Mouse (Mus musculus) midbrain, embryonic 14.5 days (tissue): ENCODE measurements at regions not wholly inside any gene's neighbourhood (a gene's known extent, or its start where the extent isn't known, plus 50 kb on each side); places are given as distances from the start of the nearest gene placed in this dataset.

ENCODE experiments used
- ATAC-seq: fragments of 200-750 bp; cut with Nextera tagmentation; 2 replicates; pipeline ENCODE4 v1.8.0; 2017; ENCODE audit warnings: moderate number of reproducible peaks, moderate library complexity; ENCODE audit not compliant: low FRiP score, low TSS enrichment
- DNase-seq: peaks from one replicate; pipeline ENCODE4 v3.0.0-alpha.2; 2015
- H3K27ac ChIP-seq: fragments of 300-500 bp; sonication (generic); replicated peaks from 2 replicates; pipeline ENCODE4 v1.5.1; 2014; ENCODE audit warnings: mild to moderate bottlenecking, low read depth, low read length, moderate library complexity
- H3K27me3 ChIP-seq: fragments of 300-500 bp; sonication (generic); 2 replicates; pipeline ENCODE4 v1.6.1; 2014; ENCODE audit warnings: low read length, control low read depth, mixed read lengths; ENCODE audit not compliant: control insufficient read depth, insufficient read depth
- H3K36me3 ChIP-seq: fragments of 300-500 bp; sonication (generic); 2 replicates; pipeline ENCODE4 v1.6.1; 2014; ENCODE audit warnings: low read length, control low read depth; ENCODE audit not compliant: control insufficient read depth, insufficient read depth
- H3K4me1 ChIP-seq: fragments of 300-500 bp; sonication (generic); 2 replicates; pipeline ENCODE4 v1.6.1; 2014; ENCODE audit warnings: mild to moderate bottlenecking, antibody characterized with exemption, low read length, control low read depth; ENCODE audit not compliant: control insufficient read depth, insufficient read depth
- H3K4me2 ChIP-seq: fragments of 300-500 bp; sonication (generic); 2 replicates; pipeline ENCODE4 v1.6.1; 2014; ENCODE audit warnings: mild to moderate bottlenecking, low read length, moderate library complexity
- H3K4me3 ChIP-seq: fragments of 300-500 bp; sonication (generic); replicated peaks from 2 replicates; pipeline ENCODE4 v1.5.1; 2014; ENCODE audit warnings: low read depth, low read length
- H3K9ac ChIP-seq: fragments of 300-500 bp; sonication (generic); replicated peaks from 2 replicates; pipeline ENCODE4 v1.6.1; 2014; ENCODE audit warnings: mild to moderate bottlenecking, low read length, moderate library complexity
- H3K9me3 ChIP-seq: fragments of 300-500 bp; sonication (generic); 2 replicates; pipeline ENCODE4 v1.6.1; 2016; ENCODE audit warnings: low read length, control low read depth, mixed read lengths; ENCODE audit not compliant: control insufficient read depth
- WGBS: fragments of 180-500 bp; shearing (Covaris S2); extraction: QIAGEN DNeasy Blood & Tissue Kit; methylation state at CpG from one replicate; pipeline ENCODE4 v1.1.7; 2014; 5-methylcytosine and 5-hydroxymethylcytosine counted together

DNA sequence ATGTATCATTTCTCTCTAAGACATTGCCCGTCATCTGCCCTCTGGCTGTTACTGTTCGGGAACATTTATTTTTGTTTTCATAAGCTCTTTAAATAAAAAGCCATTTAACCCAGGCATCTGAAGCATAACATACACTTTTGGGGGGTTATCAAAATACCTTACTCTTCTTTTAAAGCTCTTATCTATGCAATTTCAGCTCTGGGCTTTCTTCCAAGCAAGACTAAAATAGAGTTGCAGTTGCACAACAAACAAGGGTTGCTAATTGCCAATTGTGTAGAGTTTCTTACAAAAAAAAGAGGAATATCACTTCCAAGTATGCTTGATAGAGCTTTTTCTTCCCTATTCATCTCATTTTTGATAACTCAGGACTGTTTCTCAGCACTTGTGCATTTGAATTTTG is 277.6 kb downstream of the Cdh9 start:
- WGBS: 81% methylated on average over 2 of the region's 2 CpGs
- no peak overlapping the region for H3K27ac ChIP-seq
- no peak overlapping the region for H3K4me2 ChIP-seq
- no peaks in the 10 kb centered on the region for H3K27me3 ChIP-seq
- no peaks in the 10 kb centered on the region for H3K9me3 ChIP-seq
- ATAC-seq: no peak
- no peaks in the 10 kb centered on the region for H3K36me3 ChIP-seq
- no peaks in the 10 kb centered on the region for H3K4me1 ChIP-seq
- no peak for DNase-seq
- H3K9ac ChIP-seq: no peak overlapping the region
- H3K4me3 ChIP-seq: no peak overlapping the region

DNA sequence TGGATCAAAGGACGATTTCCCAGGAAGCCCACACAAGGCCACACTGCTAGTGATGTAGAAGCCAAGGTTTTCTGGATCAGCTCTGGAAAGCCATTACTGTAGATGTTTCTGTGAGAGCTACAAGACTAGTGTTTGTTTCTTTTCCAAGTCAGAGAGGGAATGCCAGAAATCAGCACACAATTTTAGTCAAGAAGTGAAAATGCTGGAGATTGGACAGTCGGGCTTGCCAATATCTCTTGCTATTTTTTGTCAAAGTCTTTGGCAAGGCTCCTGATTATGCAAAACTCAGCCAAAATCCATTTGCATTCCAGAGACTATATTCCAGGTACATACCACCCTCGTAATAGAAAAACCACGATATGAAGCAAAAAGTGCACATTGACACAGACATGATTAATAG is 279.3 kb downstream of the Cdh9 start:
- Histone ChIP-seq H3K9ac (no peak overlapping the region), H3K9me3 (no peaks in the 10 kb centered on the region), H3K4me3 (no peak overlapping the region), H3K27me3 (no peaks in the 10 kb centered on the region), H3K4me1 (no peaks in the 10 kb centered on the region), H3K4me2 (no peak overlapping the region), H3K36me3 (no peaks in the 10 kb centered on the region), H3K27ac (no peak overlapping the region)
- 94% methylated on average over 4 of the region's 4 CpGs for WGBS
- ATAC-seq (no peak), DNase-seq (no peak)

DNA sequence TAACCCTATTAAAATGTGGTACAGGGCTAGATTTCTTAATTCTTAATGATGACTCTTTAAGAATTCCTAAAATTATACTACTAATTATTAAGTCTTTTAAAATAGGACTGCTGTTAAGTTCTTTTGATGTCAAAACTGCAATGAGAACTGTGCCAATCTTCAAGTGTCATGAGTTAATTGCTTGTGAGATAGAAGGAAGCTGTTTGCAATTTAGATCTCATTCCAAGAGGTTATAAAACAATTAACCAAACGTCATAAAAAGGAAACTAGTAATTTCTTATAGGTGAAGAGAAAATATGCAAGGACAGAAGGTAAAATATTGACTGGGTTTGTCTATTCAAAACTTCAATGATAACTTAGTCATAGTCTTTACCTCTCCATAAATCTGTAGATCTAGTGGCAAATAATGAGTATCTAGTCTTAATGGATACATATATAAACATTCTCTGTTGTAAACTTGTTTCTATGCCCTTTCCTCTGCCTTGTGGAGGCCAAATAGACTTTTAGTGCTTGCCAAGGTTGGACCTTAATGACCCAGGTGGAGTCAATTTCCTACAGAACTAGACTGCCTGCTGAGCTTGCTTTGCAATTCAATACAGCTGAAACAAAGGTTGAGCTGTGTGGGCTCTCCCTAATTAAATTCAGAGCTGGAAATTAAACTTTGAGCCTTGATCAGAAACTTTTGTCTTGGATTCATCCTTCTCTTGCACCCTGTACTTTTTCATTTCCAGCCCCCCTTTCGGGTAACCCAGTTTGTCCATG is 320.5 kb downstream of the Cdh9 start:
- no peak for ATAC-seq
- Histone ChIP-seq H3K36me3 (no peaks in the 10 kb centered on the region), H3K9ac (no peak overlapping the region), H3K27me3 (no peaks in the 10 kb centered on the region), H3K27ac (no peak overlapping the region), H3K4me3 (no peak overlapping the region), H3K4me2 (no peak overlapping the region), H3K9me3 (no peaks in the 10 kb centered on the region), H3K4me1 (no peaks in the 10 kb centered on the region)
- no peak for DNase-seq
- WGBS: 54% methylated on average over 2 of the region's 2 CpGs

DNA sequence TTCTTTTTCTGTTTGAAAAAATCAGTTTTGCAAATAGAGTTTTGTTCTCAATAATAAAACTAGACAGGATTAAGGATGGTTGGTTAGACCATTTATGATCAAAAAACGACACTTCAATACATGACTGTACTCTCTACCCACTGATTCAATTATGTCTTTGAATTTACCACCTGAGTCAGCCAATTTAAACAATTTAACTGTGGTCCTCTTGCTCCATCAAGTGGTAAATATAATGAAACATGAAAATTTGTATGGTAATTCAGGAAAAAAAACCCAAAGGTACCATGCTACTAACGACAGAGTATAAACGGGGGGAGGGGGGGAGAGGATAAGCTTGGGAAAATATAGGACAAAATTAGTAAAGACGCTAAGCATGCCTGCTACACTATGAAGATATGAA is 341.2 kb downstream of the Cdh9 start:
- no peak for ATAC-seq
- Histone ChIP-seq H3K27me3 (no peaks in the 10 kb centered on the region), H3K4me2 (no peak overlapping the region), H3K4me3 (no peak overlapping the region), H3K4me1 (no peaks in the 10 kb centered on the region), H3K9ac (no peak overlapping the region), H3K9me3 (no peaks in the 10 kb centered on the region), H3K27ac (no peak overlapping the region), H3K36me3 (no peaks in the 10 kb centered on the region)
- peak; percentile 51 for DNase-seq
- 77% methylated on average over 4 of the region's 4 CpGs for WGBS

DNA sequence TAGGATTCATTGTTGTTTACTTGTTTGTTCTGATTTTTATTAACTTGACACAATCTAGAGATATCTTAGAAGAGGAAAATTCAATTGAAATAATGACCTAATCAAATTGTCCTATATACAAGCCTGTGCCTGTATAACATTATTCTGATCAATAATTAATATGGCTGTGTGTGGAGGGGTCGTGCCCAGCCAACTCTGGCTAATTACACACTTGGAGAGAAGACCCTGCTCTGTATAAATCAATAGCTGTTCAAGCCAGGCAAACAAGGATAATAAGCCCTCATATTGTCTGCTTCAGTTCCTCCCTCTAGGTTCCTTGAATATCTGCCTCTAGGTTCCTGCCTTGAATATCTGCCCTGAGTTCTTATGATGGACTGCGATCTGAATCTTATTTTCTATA is 355.5 kb downstream of the Cdh9 start:
- no peak for ATAC-seq
- H3K27me3 ChIP-seq: no peaks in the 10 kb centered on the region
- H3K9ac ChIP-seq: no peak overlapping the region
- H3K4me3 ChIP-seq: no peak overlapping the region
- no peaks in the 10 kb centered on the region for H3K36me3 ChIP-seq
- no peak overlapping the region for H3K4me2 ChIP-seq
- H3K27ac ChIP-seq: no peak overlapping the region
- no peaks in the 10 kb centered on the region for H3K9me3 ChIP-seq
- H3K4me1 ChIP-seq: no peaks in the 10 kb centered on the region
- WGBS: 67% methylated on average over 2 of the region's 2 CpGs
- no peak for DNase-seq

DNA sequence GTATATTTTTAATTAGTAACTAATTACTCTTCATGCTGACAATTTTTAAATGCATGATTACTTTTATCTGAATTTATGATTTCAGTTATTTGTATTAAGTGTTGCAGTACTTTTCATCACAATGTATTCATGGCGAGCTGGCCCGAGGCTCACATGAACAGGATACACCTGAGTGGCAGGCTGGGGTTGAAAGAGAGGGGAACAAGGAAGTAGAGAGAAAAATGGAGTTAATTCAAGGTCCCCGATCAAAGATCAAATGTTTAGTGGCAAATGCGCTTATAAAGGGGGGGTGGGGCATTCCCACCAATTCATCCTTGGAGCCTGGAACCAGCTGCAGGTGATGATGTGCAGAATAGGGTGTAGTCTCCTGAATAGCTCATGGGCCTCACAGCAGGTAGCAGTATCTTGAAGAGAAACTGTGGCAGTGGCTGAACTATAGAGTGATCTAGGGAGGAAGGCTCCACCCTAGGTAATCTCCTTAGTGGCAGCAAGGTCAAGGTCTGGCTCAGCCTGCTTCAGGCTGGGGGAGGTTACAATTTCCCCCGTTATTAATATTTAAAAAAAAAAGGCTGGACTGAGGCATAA is 360.2 kb downstream of the Cdh9 start:
- DNase-seq: no peak
- WGBS: 93% methylated on average over 5 of the region's 5 CpGs
- ATAC-seq: no peak
- Histone ChIP-seq H3K9ac (no peak overlapping the region), H3K27ac (no peak overlapping the region), H3K27me3 (no peaks in the 10 kb centered on the region), H3K4me2 (no peak overlapping the region), H3K4me3 (no peak overlapping the region), H3K4me1 (no peaks in the 10 kb centered on the region), H3K9me3 (no peaks in the 10 kb centered on the region), H3K36me3 (no peaks in the 10 kb centered on the region)

DNA sequence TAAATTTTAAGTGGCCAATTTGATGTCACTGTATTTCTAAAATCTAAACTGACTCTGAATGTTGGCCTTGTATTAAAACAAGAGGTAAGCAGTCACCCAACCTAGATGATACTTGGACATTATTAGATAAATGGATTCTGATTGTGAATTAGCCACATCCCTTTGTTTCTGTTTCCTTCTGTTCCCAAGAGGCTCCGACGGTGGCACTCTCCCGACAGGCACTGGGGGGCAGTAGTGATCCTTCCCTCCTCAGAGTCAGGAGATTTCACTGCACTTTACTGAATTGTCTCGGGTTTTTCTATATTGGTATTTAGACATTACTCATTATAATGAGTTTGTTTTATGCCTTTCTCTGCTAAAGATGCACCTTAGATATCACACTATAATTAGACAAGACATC is 370.4 kb downstream of the Cdh9 start:
- 4% methylated on average over 4 of the region's 4 CpGs for WGBS
- H3K4me1 ChIP-seq: no peaks in the 10 kb centered on the region
- H3K36me3 ChIP-seq: no peaks in the 10 kb centered on the region
- 0 out of 2 replicates have a peak, but pooled peaks have one; percentile 43 for ATAC-seq
- H3K27ac ChIP-seq: no peak overlapping the region
- H3K9me3 ChIP-seq: no peaks in the 10 kb centered on the region; the same call in 1 of the 2 replicates
- no peaks in the 10 kb centered on the region for H3K27me3 ChIP-seq
- no peak overlapping the region for H3K4me2 ChIP-seq
- H3K9ac ChIP-seq: no peak overlapping the region
- no peak overlapping the region for H3K4me3 ChIP-seq
- DNase-seq: peak; percentile 80

DNA sequence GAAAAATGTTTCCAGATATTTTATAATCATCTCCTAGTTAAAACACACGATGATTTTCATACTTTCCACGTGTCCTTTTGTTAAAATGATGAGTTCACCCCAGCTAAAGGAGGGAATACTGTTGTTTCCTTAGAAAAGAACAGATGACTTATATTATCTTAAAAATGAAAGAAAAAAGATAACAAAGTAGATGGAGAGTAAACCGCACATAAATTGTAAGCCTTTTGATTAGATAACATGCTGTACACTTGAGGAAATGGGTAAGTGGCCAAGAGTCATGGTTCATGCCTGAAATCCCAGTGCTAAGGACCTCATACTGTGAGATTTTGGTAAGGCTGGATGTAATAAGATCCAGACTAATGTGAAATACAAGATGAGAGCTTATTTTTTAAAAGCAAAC is 372.6 kb downstream of the Cdh9 start:
- Histone ChIP-seq H3K9me3 (no peaks in the 10 kb centered on the region), H3K27me3 (no peaks in the 10 kb centered on the region), H3K4me1 (no peaks in the 10 kb centered on the region), H3K4me2 (no peak overlapping the region), H3K36me3 (no peaks in the 10 kb centered on the region), H3K27ac (no peak overlapping the region), H3K4me3 (no peak overlapping the region), H3K9ac (no peak overlapping the region)
- DNase-seq: no peak
- 85% methylated on average over 3 of the region's 3 CpGs for WGBS
- ATAC-seq: no peak

DNA sequence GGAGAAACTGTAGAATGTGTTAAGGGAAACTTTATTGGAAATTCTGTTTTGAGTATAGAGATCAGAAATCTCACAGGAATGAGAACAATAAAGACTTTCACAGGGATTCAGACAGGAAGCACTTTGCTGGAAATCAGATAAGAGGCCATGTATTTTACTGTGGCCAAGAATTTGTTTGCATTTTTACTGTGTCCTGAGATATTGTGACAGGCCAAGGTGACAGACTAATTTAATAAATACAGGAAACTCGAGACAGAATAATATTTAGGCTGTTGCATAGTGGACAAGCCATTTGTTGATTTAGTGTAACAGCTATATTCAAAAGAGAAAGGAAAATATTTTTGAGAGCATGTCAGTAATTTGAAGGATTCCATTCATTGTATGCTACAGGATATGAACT is 407.2 kb downstream of the Cdh9 start:
- Histone ChIP-seq H3K4me2 (no peak overlapping the region), H3K4me3 (no peak overlapping the region), H3K4me1 (no peaks in the 10 kb centered on the region), H3K9ac (no peak overlapping the region), H3K36me3 (no peaks in the 10 kb centered on the region), H3K27ac (no peak overlapping the region), H3K27me3 (no peaks in the 10 kb centered on the region), H3K9me3 (no peaks in the 10 kb centered on the region)
- DNase-seq: no peak
- 47% methylated on average over 1 of the region's 1 CpGs for WGBS
- ATAC-seq: no peak
